Mouse (Mus musculus) erythroblast, embryonic 14.5 days (primary cell): Measurements from ENCODE around the gene Slc7a11. TPM values are rescaled to one million over a fixed set of nuclear protein-coding genes. Genes with fewer than 3 reads are reported as not detected.

Experiments used
- H3K27me3 ChIP-seq: 2 replicates; pipeline ENCODE4 v1.6.1; 2012; ENCODE audit warnings: inconsistent platforms; ENCODE audit not compliant: control insufficient read depth
- H3K36me3 ChIP-seq: 2 replicates; pipeline ENCODE4 v1.6.1; 2012; ENCODE audit warnings: mild to moderate bottlenecking, inconsistent platforms; ENCODE audit not compliant: control insufficient read depth
- H3K4me1 ChIP-seq: 2 replicates; pipeline ENCODE4 v1.6.1; 2012; ENCODE audit warnings: inconsistent platforms; ENCODE audit not compliant: control insufficient read depth
- H3K4me3 ChIP-seq: replicated peaks from 2 replicates; pipeline ENCODE3; 2012; ENCODE audit warnings: moderate library complexity, mild to moderate bottlenecking, inconsistent platforms
- H3K9me3 ChIP-seq: 2 replicates; pipeline ENCODE4 v1.6.1; 2012; ENCODE audit warnings: low read length, inconsistent platforms, mixed read lengths; ENCODE audit not compliant: control insufficient read depth
- GATA1 ChIP-seq: IDR thresholded peaks from 2 replicates; pipeline ENCODE4 v1.6.1; 2012; ENCODE audit warnings: low read length, inconsistent platforms, mixed read lengths
- TAL1 ChIP-seq: IDR thresholded peaks from 3 replicates; pipeline ENCODE4 v1.6.1; 2012; ENCODE audit warnings: low read length, inconsistent platforms, mixed read lengths
- polyA plus RNA-seq: library from polyadenylated mRNA; stranded (reverse); fragments of >175 nt; gene quantifications from 2 replicates; pipeline ENCODE4 v1.2.3, GENCODE M21; 2012

Gene Slc7a11
- polyA plus RNA-seq = not detected in 2 replicates

- Histone ChIP-seq H3K4me1 (no peaks in the 10 kb centered on the region), H3K9me3 (no peaks in the 10 kb centered on the region), H3K4me3 (no peak within 1 kb of the TSS), H3K36me3 (no peaks in the 10 kb centered on the region), H3K27me3 (no peaks in the 10 kb centered on the region; the same call in 1 of the 2 replicates)
- TF ChIP-seq GATA1 (no peak), TAL1 (no peak)
These were observed at the start of gene Slc7a11 for GRCm38 (mm10) chr3:50443421-50443916. Gene Slc7a11 (minus strand): TSS chr3:50443614.

DNA sequence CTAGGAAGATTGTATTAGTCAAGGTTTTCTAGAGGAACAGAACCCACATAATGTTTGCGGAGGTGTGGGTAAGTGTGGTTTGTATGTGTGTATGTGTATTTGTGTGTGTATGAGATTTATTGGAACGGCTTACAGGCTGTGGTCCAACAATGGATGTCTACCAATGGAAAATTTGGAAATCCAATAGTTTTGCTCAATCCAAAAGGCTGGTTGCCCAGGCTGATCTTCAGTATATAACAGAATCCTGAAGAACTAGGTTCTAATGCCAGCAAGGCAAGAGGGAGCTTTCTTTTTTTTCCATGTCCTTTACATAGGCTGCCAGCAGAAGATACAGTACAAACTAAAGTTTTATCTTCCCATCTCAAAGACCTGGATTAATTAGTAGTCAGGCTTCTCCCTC lies 48.3 kb upstream of the Slc7a11 start:
- no peak for TF ChIP-seq TAL1
- no peak for TF ChIP-seq GATA1

GRCm38 (mm10) chr3:50484076-50484475 lies 40.7 kb upstream of the Slc7a11 start:
- H3K4me1 ChIP-seq = no peaks in the 10 kb centered on the region
- H3K9me3 ChIP-seq = no peaks in the 10 kb centered on the region
- H3K27me3 ChIP-seq = no peaks in the 10 kb centered on the region
- TF ChIP-seq TAL1 (no peak), GATA1 (no peak)
- no peaks in the 10 kb centered on the region for H3K36me3 ChIP-seq
- no peak overlapping the region for H3K4me3 ChIP-seq

More for the DNA sequence above, 48.3 kb upstream of the Slc7a11 start:
- Histone ChIP-seq H3K27me3 (no peaks in the 10 kb centered on the region), H3K36me3 (no peaks in the 10 kb centered on the region), H3K4me1 (no peaks in the 10 kb centered on the region), H3K9me3 (no peaks in the 10 kb centered on the region), H3K4me3 (no peak overlapping the region)

- no peaks in the 10 kb centered on the region for H3K9me3 ChIP-seq
- H3K4me1 ChIP-seq = no peaks in the 10 kb centered on the region
- no peaks in the 10 kb centered on the region for H3K27me3 ChIP-seq
- no peaks in the 10 kb centered on the region for H3K36me3 ChIP-seq
- no peak overlapping the region for H3K4me3 ChIP-seq
- TF ChIP-seq TAL1 (no peak), GATA1 (no peak)
These were observed 18.8 kb upstream of the Slc7a11 start for GRCm38 (mm10) chr3:50462223-50462622.

DNA sequence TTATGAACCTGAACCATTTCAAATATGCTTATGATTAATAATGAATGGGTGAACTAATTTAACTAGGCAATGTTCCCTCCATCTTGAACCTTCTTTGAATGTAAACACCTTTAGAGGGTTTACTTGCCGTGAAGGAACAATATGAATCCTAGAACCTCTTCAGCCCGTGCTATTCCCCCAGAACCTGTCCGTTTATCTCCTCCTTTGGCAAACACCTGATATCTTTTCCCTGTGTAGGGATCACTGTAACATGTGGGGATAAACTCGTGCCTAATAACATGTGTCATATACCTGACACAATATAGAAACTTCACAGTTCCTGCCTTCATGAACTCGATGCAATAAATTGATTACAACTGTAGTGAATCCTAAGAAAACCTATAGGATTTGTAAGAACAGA lies 13.7 kb upstream of the Slc7a11 start:
- Histone ChIP-seq H3K36me3 (no peaks in the 10 kb centered on the region), H3K27me3 (no peaks in the 10 kb centered on the region), H3K4me3 (no peak overlapping the region), H3K4me1 (no peaks in the 10 kb centered on the region), H3K9me3 (no peaks in the 10 kb centered on the region)
- TF ChIP-seq GATA1 = no peak

DNA sequence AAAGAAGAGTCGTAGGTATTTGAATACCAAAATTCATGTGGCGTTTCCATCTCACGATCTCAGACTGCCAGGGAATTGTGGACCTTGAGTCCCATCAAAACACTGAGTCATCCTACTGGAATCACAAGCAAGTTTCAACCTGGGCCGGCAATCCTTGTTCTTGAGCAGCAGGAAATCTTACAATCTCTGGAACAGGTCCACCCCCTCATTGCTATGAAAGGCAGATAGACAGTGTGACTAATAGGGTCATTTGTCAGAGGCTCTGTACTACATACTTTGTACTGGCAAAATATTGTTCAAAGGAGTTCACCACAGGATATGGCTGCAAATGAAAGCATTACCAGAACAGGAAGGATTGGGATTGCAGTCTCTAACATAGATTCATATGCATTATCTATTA lies 13.2 kb upstream of the Slc7a11 start:
- Histone ChIP-seq H3K4me1 (no peaks in the 10 kb centered on the region), H3K4me3 (no peak overlapping the region), H3K9me3 (no peaks in the 10 kb centered on the region), H3K27me3 (no peaks in the 10 kb centered on the region), H3K36me3 (no peaks in the 10 kb centered on the region)
- TF ChIP-seq GATA1 (no peak), TAL1 (no peak)

DNA sequence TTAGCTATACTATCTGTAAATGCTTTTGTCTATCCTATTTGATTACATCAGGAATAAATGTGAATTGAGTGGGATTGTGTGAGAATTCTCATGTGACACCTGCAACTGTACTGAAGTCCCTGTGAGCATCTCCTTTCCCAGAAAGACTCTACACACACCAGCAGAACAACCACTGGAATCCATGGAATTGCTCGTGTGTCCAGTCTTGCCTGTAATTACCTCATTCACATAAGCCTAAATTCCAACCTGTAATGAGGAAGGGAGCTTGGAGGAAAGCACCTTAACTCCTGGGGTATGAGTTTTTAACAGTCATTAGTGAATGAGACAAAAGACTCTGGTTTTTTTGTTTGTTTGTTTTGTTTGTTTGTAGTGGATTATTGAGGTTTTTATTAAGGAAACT lies 12.6 kb upstream of the Slc7a11 start:
- H3K9me3 ChIP-seq = no peaks in the 10 kb centered on the region
- TF ChIP-seq TAL1 (no peak), GATA1 (no peak)
- no peaks in the 10 kb centered on the region for H3K27me3 ChIP-seq
- no peaks in the 10 kb centered on the region for H3K36me3 ChIP-seq
- H3K4me1 ChIP-seq = no peaks in the 10 kb centered on the region
- no peak overlapping the region for H3K4me3 ChIP-seq

- Histone ChIP-seq H3K36me3 (no peaks in the 10 kb centered on the region), H3K4me3 (no peak overlapping the region), H3K4me1 (no peaks in the 10 kb centered on the region), H3K27me3 (no peaks in the 10 kb centered on the region; the same call in 1 of the 2 replicates), H3K9me3 (no peaks in the 10 kb centered on the region)
- no peak for TF ChIP-seq GATA1
- TF ChIP-seq TAL1 = no peak
These were observed 1.8 kb upstream of the Slc7a11 start for GRCm38 (mm10) chr3:50445050-50445775.

DNA sequence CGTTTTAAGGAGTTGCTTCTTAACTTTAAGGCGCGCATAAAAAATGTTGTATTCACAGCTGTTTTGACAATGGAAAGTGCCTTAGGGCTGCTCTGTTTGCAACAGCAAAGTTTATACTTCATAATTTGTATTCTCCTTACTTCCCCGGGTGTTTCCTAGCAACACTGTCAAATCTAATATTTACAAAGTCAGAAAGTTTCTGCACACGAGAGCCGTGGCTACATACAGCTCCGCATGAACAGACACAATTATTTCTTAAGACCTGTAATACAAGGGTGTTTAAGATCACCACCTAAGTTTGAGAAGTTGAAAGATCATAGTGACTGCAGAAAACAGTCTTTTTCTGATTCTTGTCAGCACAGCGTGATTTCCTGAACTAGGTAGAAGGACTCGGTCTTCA lies 528 bp upstream of the Slc7a11 start:
- no peak overlapping the region for H3K4me3 ChIP-seq
- TF ChIP-seq TAL1 (no peak), GATA1 (no peak)

More for the DNA sequence above, 528 bp upstream of the Slc7a11 start:
- no peaks in the 10 kb centered on the region for H3K4me1 ChIP-seq
- no peaks in the 10 kb centered on the region; the same call in 1 of the 2 replicates for H3K27me3 ChIP-seq
- H3K36me3 ChIP-seq = no peaks in the 10 kb centered on the region
- H3K9me3 ChIP-seq = no peaks in the 10 kb centered on the region
